Mouse (Mus musculus): Measurements from ENCODE around the gene Bend6. TPM values are rescaled to one million over a fixed set of nuclear protein-coding genes. Genes with fewer than 3 reads are reported as not detected.

The Bend6 gene
- polyA plus RNA-seq, 1 experiment from 2014 or later = 0.35 TPM

- Histone ChIP-seq H3K36me3 (ENCODE audit: control insufficient read depth, insufficient read depth) (no peaks in the 10 kb centered on the region), H3K4me3 (ENCODE audit: low read depth, low read length) (no peak overlapping the region), H3K4me2 (replicated peaks; ENCODE audit: low read depth) (no peak overlapping the region), H3K9me3 (ENCODE audit: control insufficient read depth) (no peaks in the 10 kb centered on the region), H3K27me3 (replicated peaks; ENCODE audit: control insufficient read depth, insufficient read depth, low read length) (no peaks in the 10 kb centered on the region), H3K9ac (ENCODE audit: low read depth, low read length) (no peak overlapping the region), H3K27ac (ENCODE audit: low read depth, low read length) (no peak overlapping the region), H3K4me1 (replicated peaks; ENCODE audit: control insufficient read depth, insufficient read depth, low read length) (no peaks in the 10 kb centered on the region)
- WGBS = 87% methylated on average over 6 of the region's 6 CpGs
- TF ChIP-seq CTCF (IDR thresholded peaks at IDR 0.05; ENCODE audit: low read depth) = no peak
- no peak for ATAC-seq
Observed at GRCm38 (mm10) chr1:33898373-33898772, 9.2 kb downstream of the Bend6 start.

GRCm38 (mm10) chr1:33897426-33897825, 10.2 kb downstream of the Bend6 start:
- H3K27ac ChIP-seq (ENCODE audit: low read depth, low read length) = no peak overlapping the region
- no peaks in the 10 kb centered on the region for H3K36me3 ChIP-seq (ENCODE audit: control insufficient read depth, insufficient read depth)
- no peaks in the 10 kb centered on the region for H3K27me3 ChIP-seq (replicated peaks; ENCODE audit: control insufficient read depth, insufficient read depth, low read length)
- H3K4me1 ChIP-seq (replicated peaks; ENCODE audit: control insufficient read depth, insufficient read depth, low read length) = no peaks in the 10 kb centered on the region
- 82% methylated on average over 11 of the region's 11 CpGs for WGBS
- no peak overlapping the region for H3K4me2 ChIP-seq (replicated peaks; ENCODE audit: low read depth)
- no peak overlapping the region for H3K4me3 ChIP-seq (ENCODE audit: low read depth, low read length)
- no peaks in the 10 kb centered on the region for H3K9me3 ChIP-seq (ENCODE audit: control insufficient read depth)
- no peak for ATAC-seq
- TF ChIP-seq CTCF (IDR thresholded peaks at IDR 0.05; ENCODE audit: low read depth) = no peak
- no peak overlapping the region for H3K9ac ChIP-seq (ENCODE audit: low read depth, low read length)

- Histone ChIP-seq H3K36me3 (ENCODE audit: control insufficient read depth, insufficient read depth) (no peaks in the 10 kb centered on the region), H3K27me3 (replicated peaks; ENCODE audit: control insufficient read depth, insufficient read depth, low read length) (no peaks in the 10 kb centered on the region), H3K4me3 (ENCODE audit: low read depth, low read length) (no peak overlapping the region), H3K9ac (ENCODE audit: low read depth, low read length) (no peak overlapping the region), H3K4me2 (replicated peaks; ENCODE audit: low read depth) (no peak overlapping the region), H3K9me3 (ENCODE audit: control insufficient read depth) (no peaks in the 10 kb centered on the region), H3K27ac (ENCODE audit: low read depth, low read length) (no peak overlapping the region), H3K4me1 (replicated peaks; ENCODE audit: control insufficient read depth, insufficient read depth, low read length) (no peaks in the 10 kb centered on the region)
- 67% methylated on average over 4 of the region's 4 CpGs for WGBS
- no peak for TF ChIP-seq CTCF (IDR thresholded peaks at IDR 0.05; ENCODE audit: low read depth)
- ATAC-seq = no peak
Observed at GRCm38 (mm10) chr1:33896666-33897065, 10.9 kb downstream of the Bend6 start.

GRCm38 (mm10) chr1:33896116-33896515, 11.5 kb downstream of the Bend6 start:
- no peak overlapping the region for H3K4me3 ChIP-seq (ENCODE audit: low read depth, low read length)
- H3K27me3 ChIP-seq (replicated peaks; ENCODE audit: control insufficient read depth, insufficient read depth, low read length) = no peaks in the 10 kb centered on the region
- WGBS = 75% methylated on average over 6 of the region's 6 CpGs
- no peak overlapping the region for H3K27ac ChIP-seq (ENCODE audit: low read depth, low read length)
- no peak overlapping the region for H3K9ac ChIP-seq (ENCODE audit: low read depth, low read length)
- H3K4me2 ChIP-seq (replicated peaks; ENCODE audit: low read depth) = no peak overlapping the region
- no peak for ATAC-seq
- TF ChIP-seq CTCF (IDR thresholded peaks at IDR 0.05; ENCODE audit: low read depth) = no peak
- H3K4me1 ChIP-seq (replicated peaks; ENCODE audit: control insufficient read depth, insufficient read depth, low read length) = no peaks in the 10 kb centered on the region
- no peaks in the 10 kb centered on the region for H3K36me3 ChIP-seq (ENCODE audit: control insufficient read depth, insufficient read depth)
- H3K9me3 ChIP-seq (ENCODE audit: control insufficient read depth) = no peaks in the 10 kb centered on the region

- H3K27me3 ChIP-seq (replicated peaks; ENCODE audit: control insufficient read depth, insufficient read depth, low read length) = no peaks in the 10 kb centered on the region
- H3K4me2 ChIP-seq (replicated peaks; ENCODE audit: low read depth) = no peak overlapping the region
- no peak for ATAC-seq
- H3K4me1 ChIP-seq (replicated peaks; ENCODE audit: control insufficient read depth, insufficient read depth, low read length) = no peaks in the 10 kb centered on the region
- H3K9me3 ChIP-seq (ENCODE audit: control insufficient read depth) = no peaks in the 10 kb centered on the region
- H3K9ac ChIP-seq (ENCODE audit: low read depth, low read length) = no peak overlapping the region
- 67% methylated on average over 10 of the region's 10 CpGs for WGBS
- TF ChIP-seq CTCF (IDR thresholded peaks at IDR 0.05; ENCODE audit: low read depth) = peak; percentile 74
- no peak overlapping the region for H3K27ac ChIP-seq (ENCODE audit: low read depth, low read length)
- no peak overlapping the region for H3K4me3 ChIP-seq (ENCODE audit: low read depth, low read length)
- H3K36me3 ChIP-seq (ENCODE audit: control insufficient read depth, insufficient read depth) = no peaks in the 10 kb centered on the region
Observed at GRCm38 (mm10) chr1:33892784-33893183, 14.8 kb downstream of the Bend6 start.

- H3K36me3 ChIP-seq (ENCODE audit: control insufficient read depth, insufficient read depth) = no peaks in the 10 kb centered on the region
- no peaks in the 10 kb centered on the region for H3K9me3 ChIP-seq (ENCODE audit: control insufficient read depth)
- WGBS = 10% methylated on average over 18 of the region's 18 CpGs
- H3K9ac ChIP-seq (ENCODE audit: low read depth, low read length) = peak overlapping the region; percentile 42; the same call in 1 of the 2 replicates
- H3K4me3 ChIP-seq (ENCODE audit: low read depth, low read length) = peak overlapping the region; percentile 29
- H3K27ac ChIP-seq (ENCODE audit: low read depth, low read length) = no peak overlapping the region
- no peaks in the 10 kb centered on the region for H3K4me1 ChIP-seq (replicated peaks; ENCODE audit: control insufficient read depth, insufficient read depth, low read length)
- H3K4me2 ChIP-seq (replicated peaks; ENCODE audit: low read depth) = peak overlapping the region; percentile 59
- peak; percentile 53 for TF ChIP-seq CTCF (IDR thresholded peaks at IDR 0.05; ENCODE audit: low read depth)
- ATAC-seq = no peak
- H3K27me3 ChIP-seq (replicated peaks; ENCODE audit: control insufficient read depth, insufficient read depth, low read length) = no peaks in the 10 kb centered on the region
Observed at GRCm38 (mm10) chr1:33883102-33883839, 24.3 kb downstream of the Bend6 start.
